Mouse (Mus musculus) retina, postnatal 1 day (tissue): ENCODE measurements around the gene Iqgap2.

Source experiments
- DNase-seq: peaks from one replicate; pipeline ENCODE4 v3.0.0-alpha.2; 2012

Iqgap2 gene

DNA sequence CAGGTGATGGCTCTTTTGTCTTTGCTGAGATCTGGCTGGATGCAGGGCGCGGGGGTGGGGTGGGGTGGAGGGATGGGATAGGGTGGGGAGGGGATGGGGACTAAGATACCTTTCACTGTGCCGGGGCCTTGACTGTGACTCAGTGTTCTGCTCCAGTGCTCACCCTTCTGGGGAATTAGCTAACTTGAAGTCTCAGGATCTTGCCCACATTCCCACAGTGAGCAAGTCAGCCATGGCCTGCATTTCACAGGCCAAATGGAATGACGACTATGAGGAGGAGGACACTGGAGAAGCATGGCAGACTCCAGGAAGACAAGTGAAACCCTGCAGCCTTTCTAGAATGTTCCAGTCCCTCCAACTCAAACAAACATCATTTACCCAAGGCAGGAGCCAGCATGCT is 280.0 kb downstream of the Iqgap2 start:
- no peak for DNase-seq

DNA sequence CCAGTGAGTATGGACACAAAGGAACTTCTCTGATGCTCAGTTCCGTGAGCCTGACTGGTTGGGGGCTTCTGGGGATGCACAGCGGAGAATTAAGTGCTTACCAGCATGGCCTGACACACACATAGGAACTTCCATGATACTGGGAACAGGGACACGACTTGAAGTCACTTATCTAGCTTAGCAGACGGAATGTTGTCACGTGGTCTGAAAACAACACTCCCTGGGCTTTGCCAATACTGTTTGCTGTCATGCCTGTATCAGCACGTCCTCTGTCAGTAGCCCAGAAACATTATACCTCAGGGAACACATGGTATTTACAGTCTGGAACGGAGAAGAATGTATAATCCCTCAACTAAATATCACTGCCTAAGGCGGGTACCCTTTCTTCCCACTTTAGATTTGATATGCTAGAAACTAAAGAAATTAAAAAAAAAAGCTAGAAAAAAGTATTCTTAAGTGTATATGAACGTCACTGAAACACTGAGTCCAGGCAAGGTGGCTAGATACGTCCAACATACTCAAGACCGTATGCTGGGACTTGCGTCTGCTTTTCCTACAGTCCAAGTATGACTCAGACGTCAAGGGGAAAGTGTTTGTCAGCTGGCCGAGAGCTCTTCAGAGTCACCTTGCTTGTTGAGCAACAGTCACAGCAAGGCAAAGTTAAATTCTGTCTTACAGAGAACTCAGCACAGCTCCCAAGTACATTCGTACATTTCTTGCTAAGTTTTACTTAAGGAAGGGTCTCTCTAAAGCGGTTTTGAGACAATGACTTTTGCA is 280.7 kb downstream of the Iqgap2 start:
- no peak for DNase-seq

DNA sequence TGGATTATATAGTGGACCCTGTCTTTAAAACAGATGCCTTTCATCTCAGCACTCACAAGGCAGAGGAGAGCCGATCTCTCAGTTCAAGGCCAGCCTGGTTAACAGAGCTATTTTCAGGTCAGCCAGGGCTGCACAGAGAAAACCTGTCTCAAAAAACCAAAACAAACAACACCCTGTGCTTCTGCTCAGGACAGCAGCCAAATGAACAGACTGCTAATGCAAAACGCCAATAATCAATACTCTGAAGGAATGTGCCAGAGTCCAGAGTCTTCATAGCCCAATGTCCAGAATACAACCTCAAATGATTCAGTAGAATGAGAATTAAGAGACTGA is 282.7 kb downstream of the Iqgap2 start:
- no peak for DNase-seq

DNA sequence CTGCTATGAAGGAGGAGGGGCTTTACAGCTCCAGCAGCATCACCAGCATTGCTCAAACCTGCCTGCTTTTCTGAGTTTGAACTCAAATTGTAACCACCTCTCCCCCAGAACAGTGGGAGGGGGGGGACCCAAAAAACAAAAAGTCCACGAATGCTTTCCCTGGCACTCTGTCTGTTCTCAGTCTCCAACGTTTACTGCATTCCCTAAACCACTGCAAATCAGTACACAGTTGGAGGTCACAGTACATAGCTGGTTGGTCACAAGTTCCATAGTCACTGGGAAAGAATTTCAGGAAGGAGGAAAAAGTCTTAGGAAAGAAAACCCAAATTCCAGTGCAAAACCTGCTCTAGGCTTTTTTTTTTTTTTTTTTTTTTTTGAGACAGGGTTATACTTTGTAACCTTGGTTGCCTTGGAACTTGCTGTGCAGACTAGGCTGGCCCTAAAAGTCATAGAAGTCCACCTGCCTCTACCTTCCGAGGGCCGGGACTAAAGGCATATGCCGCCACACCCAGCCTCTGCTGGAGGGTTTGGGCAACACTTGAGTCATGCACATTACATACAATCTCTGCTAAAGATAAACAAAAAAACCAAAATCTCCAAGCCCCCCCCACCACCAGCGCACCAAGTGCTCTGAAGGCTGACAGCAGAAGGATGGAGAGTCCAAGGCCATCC is 283.2 kb downstream of the Iqgap2 start:
- DNase-seq: no peak

DNA sequence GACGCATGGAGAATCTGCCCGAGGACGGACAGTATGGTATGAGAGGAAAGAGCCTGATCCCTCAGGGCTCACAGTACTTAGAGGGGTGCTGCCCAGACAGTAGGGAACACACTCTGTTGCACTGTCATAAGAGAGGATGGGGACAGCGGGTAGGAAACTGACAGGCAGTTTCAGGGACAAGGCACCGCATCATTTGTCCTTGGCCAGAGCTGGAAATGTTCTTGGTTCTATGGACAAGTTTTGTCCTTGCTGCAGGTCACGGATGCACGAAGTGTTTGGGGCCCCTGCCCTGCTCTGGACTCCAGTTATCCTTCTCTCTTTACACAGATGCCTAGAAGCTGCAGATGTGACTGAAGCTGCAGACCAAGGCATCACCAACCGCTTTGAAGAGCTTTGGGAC is 284.7 kb downstream of the Iqgap2 start:
- DNase-seq: no peak

DNA sequence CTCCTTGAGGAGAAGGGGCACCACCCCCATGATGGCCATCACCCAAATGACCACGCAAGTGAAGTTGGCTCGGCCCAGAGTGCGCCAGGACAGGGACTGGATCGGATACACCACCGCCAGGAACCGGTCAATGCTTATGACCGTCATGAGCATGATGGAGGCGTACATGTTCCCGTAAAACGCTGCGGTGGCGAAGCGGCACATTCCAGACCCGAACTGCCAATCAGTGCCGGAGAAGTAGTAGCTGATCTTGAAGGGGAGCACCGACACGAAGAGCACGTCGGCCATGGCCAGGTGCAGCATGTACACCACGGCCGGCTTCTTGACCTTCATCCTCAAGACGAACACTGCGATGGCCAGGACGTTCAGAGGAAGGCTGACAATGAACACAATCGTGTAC is 287.4 kb downstream of the Iqgap2 start:
- DNase-seq: no peak

DNA sequence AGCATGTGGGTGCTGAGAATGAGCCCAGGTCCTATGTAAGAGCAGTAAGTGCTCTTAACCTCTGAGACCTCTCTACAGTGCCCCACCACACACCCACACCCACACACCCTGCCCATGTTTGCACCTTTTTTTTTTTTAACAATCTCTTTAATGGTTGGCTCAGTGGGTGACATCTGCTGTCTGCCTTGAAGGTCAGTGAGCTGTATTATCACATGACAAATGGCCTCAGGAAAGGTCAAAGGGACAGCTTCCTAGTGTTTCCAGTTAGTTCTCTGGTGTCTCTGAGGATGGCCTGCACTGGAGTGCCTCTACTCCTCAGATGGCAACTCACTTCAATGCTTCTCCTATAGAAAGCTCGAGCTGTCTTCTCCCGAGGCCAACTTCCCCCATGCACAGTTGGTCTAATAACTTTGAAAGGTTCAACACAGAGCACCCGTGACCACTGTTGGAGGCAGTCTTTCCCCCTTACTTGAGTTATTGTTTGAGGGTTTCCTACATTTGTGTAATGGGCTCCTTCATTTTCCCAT is 291.8 kb downstream of the Iqgap2 start:
- no peak for DNase-seq

DNA sequence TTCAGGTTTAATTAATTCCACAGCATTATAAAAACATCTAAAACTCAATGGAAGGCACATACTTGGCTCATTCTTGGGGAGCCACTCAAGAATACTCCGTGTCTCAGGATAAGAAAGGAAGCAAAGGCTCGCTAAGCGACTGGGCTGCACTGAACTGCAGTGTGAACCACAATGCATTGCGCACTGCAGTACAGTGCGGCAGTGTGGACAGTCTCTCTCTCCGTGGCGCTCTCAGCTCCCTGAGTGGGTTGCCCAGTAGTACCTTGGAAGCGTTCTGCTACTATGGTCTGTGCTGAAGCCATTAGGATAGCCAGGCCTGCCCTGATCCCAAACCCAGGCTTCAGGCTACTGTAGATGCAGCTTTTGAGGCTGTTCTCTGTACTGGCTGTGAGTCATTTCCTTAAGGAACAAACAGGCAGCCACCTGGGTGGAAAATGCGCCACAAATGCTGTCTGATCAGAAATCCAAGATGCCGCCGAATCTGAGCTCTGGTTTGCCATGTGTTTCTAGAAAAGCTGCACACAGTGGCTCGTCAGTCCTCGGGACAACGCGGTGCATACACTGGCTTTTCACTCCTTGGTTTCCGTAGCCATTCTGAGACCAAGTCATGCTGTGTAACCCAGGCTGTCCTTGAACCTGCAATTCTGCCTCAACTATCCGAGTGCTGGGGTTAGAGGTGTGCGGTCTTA is 293.3 kb downstream of the Iqgap2 start:
- no peak for DNase-seq

DNA sequence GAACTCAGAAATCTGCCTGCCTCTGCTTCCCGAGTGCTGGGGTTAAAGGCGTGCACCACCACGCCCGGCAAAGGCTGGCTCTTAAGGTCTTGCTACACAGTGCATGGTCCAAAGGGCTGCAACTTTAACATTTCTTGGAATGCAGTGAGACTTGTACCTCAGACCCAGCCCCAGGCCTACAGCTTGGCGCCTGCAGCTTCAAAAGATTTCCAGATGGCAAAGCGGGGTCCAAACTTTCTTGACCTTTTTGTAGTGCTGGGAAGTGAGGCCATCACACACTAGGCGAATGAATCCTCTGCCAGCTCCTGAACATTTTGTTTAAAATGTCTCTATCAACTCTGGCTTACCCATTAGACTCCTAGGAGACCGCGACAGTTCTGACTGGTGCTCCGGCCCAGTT is 294.1 kb downstream of the Iqgap2 start:
- DNase-seq: no peak

DNA sequence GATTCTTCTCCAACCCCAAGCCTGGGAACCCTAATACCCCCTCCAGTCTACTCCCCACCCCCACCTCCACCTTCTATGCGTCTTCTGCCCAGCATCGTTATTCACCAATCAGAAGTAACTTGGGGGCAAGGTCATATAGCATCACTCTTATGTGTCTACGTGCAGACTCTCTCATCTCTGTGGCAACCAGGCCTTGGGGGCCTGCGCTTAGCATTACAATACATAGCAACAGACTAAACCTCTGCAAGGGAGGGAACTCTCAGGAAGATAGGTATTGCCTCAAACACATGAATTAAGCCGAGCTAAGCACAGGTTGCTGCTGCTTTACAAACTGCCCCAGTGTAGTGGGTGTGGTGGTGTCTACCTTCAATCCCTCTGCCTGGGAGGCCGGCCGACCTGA is 295.0 kb downstream of the Iqgap2 start:
- no peak for DNase-seq

DNA sequence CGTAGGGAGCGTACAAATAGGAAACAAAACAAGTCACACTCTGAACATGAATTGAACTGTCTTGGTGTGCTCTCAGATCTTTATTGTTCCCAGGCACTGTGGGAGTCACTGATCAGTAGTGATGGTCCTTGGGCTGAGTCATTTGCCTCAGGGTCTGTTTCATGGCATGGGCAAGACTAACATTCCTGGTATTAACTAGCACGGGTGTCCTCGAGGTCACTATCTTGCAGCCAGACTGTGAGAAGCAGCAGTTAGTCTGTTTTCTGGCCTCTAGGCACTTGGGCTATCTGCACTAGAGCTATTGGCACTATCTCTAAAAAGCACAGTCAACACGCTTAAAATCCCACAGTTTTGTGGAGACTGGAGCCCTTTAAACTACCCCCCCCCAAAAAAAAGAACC is 295.8 kb downstream of the Iqgap2 start:
- DNase-seq: no peak

DNA sequence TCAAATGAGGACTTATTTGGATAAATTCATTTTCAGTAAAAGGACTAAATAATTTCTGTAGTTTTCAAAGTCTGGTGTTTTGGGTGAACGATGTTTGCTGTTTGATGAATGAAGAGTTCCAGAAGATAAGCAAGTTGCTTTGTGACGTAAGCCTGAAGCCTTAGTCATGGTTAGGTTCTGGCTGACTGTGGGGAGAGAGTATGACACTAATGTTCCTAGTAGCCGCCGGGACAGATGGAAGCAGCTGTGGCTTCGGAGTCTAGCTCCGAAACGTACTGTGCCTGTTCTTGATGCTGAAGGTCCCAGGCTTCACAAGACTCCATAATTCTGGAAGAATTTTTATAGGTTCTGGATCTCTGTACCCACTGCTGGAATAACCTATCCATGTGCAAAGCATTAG is 296.3 kb downstream of the Iqgap2 start:
- DNase-seq: no peak

DNA sequence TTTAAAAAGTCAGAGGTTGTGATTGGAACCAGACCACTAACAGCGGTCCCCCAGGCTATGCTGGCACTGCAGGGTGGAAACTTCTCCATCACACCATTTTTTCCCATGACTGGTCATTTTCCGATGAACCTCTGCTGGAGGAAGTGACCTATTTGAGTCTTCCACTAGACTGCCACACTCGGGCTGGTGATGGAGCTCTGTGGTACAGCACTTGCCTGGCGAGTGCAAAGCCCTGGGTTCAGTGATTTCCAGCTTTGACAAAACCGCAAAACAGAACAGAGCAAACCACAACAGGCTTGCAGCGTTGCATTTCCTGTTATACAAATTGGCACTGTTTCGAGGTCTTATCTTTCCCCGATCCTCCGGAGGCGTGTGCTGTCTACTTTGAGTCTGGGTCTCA is 298.9 kb downstream of the Iqgap2 start:
- no peak for DNase-seq

DNA sequence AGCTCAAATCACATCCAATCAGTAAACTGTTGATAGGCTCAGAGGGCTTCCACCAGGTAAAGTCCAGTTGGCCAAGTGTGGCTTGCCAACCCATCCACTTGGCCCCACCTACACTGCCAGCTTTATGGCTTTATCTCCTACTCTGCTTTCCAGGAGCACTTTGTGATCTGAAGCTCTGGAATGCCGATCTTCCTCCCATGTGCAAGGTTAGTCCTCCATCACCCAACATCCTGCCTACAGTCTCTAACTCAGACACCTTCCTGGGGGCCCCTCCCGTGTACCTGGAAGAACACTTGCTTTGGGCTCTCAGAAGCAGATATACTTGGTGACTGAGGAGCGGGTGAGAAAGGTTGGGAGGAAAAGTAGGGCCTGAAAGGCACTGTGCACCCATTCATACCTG is 300.1 kb downstream of the Iqgap2 start:
- DNase-seq: no peak

DNA sequence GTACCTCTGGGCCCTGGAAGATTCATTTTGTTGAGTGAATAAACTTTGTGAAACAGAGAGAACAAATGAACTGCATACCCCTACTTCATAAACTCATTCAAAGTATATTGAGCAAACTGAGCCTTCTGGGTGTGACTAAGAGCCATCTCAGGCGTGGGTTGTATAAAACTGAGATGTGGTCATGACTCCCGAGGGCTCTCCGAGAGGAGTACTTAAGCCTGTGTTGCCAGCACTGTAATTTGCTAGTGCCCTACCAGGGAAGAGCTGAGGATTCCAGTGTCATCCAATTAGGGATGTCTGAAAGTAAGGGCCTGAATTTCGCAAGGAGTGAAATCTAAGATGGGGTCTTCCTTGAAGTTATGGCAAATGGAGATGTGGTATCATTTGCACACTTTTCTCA is 304.1 kb downstream of the Iqgap2 start:
- DNase-seq: no peak

DNA sequence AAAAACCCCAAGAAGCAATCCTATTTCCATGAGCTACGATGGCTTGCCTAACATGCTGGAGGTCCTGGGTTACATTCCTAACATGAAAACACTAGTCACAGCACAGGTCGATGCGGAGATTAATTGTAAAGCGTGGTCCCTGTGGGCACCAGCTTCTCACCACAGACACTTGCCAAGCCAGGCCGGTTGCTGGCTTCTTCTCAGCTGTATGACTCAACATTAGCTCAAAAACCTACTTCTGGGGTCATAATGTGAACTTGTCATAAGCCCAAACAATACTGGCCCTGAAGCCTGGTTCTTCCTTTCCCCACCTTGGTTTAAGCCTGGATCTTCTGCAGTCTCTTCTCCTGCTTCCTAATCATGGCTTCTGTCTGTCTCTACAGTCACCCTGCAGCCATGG is 306.8 kb downstream of the Iqgap2 start:
- DNase-seq: no peak

DNA sequence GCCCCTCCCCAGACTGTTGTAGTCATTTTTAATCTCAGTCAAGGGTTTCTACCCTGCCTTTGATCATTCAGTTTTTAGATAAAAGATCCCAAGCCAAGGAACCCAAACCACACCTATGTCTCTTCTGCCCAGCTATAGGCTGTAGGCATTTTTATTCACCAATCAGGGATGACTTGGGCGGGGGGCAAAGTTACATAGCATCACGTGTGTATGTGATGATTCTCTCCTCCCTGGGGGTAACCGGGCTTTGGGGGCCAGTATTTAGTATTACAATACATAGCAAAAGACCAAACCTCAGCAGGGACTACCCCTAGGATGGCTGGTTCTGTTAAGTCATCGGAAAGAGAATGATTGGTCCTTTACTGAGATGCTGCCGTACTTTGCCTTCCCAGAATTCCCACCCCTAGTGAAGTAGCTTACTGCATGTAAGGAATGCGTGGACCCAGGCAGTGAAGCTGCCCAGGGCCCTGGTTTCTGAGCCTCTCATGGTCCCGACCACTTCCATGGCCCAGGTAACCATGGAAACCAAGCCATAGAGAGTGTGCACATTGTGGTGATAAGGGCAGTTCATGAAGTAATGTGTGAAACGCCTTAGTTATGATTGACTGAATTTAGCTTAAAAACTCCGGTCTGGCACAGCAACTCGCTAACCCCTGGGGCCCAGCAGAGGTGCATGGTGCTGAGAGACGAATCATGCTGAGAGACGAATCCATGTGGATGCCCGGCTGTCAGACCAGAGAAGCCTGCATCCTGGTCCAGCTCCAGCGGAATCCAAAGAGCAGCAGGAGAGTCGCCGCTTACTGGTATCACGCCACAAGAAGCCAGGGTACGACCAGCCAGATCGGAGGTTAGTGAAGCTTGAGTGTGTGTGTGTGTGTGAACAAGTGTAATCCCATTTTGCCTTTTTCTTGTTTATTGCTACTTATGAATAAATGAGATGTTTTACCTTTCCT is 308.2 kb downstream of the Iqgap2 start:
- peak; percentile 55 for DNase-seq

DNA sequence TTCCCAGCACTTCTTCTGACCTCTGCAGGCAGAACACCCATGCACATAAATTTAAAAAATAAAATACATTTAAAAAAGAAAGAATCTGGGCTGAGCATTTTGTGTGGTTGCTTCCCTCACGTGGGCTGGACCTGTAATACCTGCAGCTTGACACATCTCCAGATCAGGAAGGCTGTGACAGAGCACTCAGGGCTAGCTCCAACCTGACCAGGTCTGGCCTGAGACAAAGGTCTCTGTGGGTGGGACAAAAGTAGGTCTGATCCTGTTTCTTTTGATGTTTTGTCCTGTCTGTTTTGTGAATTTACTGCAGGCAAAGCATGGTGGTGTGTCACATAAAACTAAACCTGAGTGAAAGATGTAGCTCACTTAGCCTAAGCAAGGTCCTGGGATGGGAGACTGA is 309.9 kb downstream of the Iqgap2 start:
- no peak for DNase-seq

DNA sequence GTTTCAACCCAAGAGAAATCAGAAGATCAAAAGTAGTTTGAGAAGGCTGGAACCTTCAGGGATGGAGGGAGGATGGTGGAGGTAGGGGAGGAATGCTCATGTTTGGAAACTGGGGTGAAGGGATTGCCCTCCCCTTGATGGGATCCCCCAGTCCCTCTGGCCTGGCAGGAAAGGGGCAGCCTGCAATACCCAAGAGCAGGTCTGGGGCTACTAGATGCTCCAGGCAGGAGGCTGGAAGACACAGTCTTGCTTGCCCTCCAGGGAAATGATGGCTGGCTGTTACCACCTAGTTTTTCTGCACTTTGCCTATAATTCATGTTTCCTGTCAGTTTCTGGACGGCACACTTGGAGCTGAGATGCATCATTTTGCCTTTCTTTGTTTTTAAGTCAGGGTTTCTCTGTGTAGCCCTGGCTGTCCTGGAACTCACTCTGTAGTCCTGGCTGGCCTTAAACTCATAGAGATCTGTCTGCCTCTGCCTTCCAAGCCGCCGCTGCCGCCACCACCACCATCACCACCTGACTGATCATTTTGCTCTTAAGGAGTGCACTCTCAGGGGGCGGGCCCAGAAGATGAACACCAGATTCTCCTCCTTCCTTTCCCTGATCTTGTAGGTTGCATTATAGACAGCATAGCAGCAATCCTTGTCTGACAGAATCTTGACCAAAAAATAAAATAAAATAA is 313.6 kb downstream of the Iqgap2 start:
- DNase-seq: no peak
